Mouse (Mus musculus) cerebellum, adult 2 months (tissue): ENCODE results near the gene Nxn. TPM values are rescaled to one million over a fixed set of nuclear protein-coding genes. Genes with fewer than 3 reads are reported as not detected.

ENCODE experiments used
- DNase-seq, 2 experiments: peaks; one replicate each; pipeline ENCODE4 v3.0.0; 2021
- H3K27ac ChIP-seq: fragments of 200-500 bp; 2 replicates; pipeline ENCODE4 v1.5.1; 2012; ENCODE audit warnings: low read length, control low read depth, inconsistent platforms; ENCODE audit not compliant: insufficient read depth
- H3K27me3 ChIP-seq: fragments of 200-500 bp; 2 replicates; pipeline ENCODE4 v1.6.1; 2012; ENCODE audit warnings: inconsistent platforms, mild to moderate bottlenecking, low read length, moderate library complexity; ENCODE audit not compliant: control insufficient read depth, insufficient read depth
- H3K4me1 ChIP-seq: fragments of 200-500 bp; 2 replicates; pipeline ENCODE4 v1.6.1; 2011; ENCODE audit warnings: low read length; ENCODE audit not compliant: control insufficient read depth, insufficient read depth
- H3K4me3 ChIP-seq: fragments of 200-500 bp; replicated peaks from 2 replicates; pipeline ENCODE3; 2011; ENCODE audit warnings: mild to moderate bottlenecking, low read depth, low read length, control low read depth; ENCODE audit not compliant: insufficient read depth
- CTCF ChIP-seq: fragments of 200-500 bp; IDR thresholded peaks from 2 replicates; pipeline ENCODE4 v1.5.1; 2011; ENCODE audit warnings: low read depth, mild to moderate bottlenecking, control low read depth, low read length, moderate library complexity, borderline replicate concordance; ENCODE audit not compliant: insufficient read depth
- POLR2A ChIP-seq: fragments of 200-500 bp; IDR thresholded peaks from 2 replicates; pipeline ENCODE4 v1.6.1; 2011; ENCODE audit warnings: low read length, control low read depth, borderline replicate concordance; ENCODE audit not compliant: insufficient read depth
- WGBS: fragments of 180-500 bp; shearing (Covaris S2); methylation state at CpG from one replicate; pipeline ENCODE4 v1.1.7; 2018; 5-methylcytosine and 5-hydroxymethylcytosine counted together
- polyA plus RNA-seq: library from polyadenylated mRNA; depleted of rRNA; stranded (reverse); fragments of >200 nt; gene quantifications from 2 replicates; pipeline ENCODE4 v1.2.3, GENCODE M21; 2012

The Nxn gene
- polyA plus RNA-seq, 1 experiment, result 24.3 TPM

DNA sequence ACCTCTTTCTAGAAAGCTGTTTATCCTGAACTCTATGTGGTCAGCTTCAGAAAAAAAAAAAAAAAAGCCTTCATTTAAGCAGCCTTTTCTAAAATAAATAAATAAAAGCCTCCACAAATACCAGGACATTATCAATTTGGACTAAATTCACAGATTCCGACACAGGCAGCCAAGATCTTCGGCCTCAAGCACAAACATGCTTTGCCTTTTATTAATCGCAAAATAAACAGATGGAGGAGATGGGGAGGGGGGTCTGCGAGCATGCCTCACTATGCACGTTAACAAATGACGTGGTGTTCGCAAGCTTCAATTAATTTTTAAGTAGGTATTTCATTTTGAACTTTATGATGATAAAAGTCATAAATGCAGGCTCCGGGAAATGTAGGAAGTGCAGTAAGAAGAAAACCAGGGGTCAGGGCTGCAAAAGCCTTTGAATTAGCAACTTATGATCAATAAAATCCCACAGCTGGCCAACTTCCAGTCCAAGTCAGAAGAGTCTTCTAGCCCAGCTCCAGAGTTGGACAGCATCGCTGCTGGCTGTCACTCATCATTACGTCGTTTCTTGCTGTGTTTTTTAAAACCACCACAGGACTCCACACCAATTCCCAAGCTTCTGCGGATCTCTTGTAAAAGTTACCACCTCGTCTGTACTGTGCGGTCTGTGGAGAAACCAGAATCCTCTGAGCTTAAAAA is 40.2 kb downstream of the Nxn start:
- DNase-seq, result no peak
- TF ChIP-seq POLR2A (no peak), CTCF (no peak)
- Histone ChIP-seq H3K27ac (no peak overlapping the region), H3K4me3 (no peak overlapping the region), H3K27me3 (no peaks in the 10 kb centered on the region), H3K4me1 (peaks cover 31% of the 10 kb centered on the region)
- WGBS, result 43% methylated on average over 14 of the region's 14 CpGs

DNA sequence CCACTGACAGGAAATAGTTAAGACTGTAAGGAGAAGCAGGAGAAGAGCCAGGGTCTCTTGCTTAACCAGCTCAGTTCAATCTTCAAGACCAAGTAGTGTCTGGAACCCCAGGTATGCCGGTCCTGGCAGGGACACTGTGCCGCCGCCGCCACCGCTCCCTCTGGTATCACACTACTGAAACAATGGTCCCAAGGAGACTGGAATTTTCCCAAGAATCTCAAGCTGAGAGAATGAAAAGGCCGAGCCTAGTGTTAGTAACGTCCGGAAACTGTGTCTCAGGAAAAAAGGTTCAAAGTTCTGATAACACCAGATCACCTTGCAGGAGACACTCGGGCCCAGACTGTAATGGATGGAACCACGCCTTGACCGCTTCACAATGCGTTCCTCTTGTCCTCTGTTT is 41.5 kb downstream of the Nxn start:
- DNase-seq, result no peak
- Histone ChIP-seq H3K27me3 (no peaks in the 10 kb centered on the region), H3K4me1 (peaks cover 25% of the 10 kb centered on the region), H3K4me3 (no peak overlapping the region), H3K27ac (no peak overlapping the region)
- 59% methylated on average over 12 of the region's 12 CpGs for WGBS
- no peak for TF ChIP-seq POLR2A
- TF ChIP-seq CTCF, result no peak

DNA sequence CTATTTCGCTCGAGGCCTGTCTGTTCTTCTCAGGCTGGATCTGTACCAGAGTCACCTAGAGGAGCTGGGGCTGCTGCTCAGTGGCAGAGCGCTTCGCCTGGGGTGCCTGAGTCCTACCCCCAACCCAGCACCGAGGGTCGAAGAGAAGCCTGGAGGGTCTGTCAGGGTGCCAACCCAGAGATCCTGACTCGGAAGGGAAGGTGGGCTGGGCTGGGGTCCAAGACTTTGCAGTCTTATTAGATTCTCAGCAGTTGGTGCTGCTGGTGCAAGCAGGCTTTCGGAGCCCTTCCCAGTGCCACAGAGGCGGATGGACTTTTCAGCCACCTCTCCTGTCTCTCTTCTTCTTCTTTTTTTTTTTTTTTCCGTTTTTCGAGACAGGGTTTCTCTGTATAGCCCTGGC is 42.8 kb downstream of the Nxn start:
- Histone ChIP-seq H3K4me1 (peaks cover 25% of the 10 kb centered on the region), H3K27ac (no peak overlapping the region), H3K4me3 (no peak overlapping the region), H3K27me3 (no peaks in the 10 kb centered on the region)
- 35% methylated on average over 11 of the region's 11 CpGs for WGBS
- DNase-seq, result no peak
- TF ChIP-seq CTCF (no peak), POLR2A (no peak)

DNA sequence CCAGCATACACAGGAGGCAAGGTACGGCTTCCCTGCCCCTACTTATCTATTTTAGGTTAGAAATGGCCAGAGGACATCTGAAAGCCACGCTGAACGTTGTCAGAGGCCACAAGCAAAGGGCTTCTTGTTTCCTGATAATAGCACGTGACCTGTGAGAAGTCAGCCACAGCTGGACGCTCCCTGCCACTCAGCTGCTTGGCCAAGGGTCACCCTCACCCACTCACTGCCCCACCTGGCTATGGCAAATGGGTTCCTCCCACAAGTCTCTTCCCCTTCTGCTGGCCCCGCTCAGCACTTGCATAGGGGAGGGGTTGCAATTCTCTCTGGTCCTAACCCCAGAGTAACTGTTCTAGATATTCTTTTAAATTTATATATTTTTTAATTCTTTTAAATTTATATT is 43.5 kb downstream of the Nxn start:
- no peak for DNase-seq
- no peaks in the 10 kb centered on the region for H3K27me3 ChIP-seq
- no peak overlapping the region for H3K27ac ChIP-seq
- peaks cover 25% of the 10 kb centered on the region for H3K4me1 ChIP-seq
- no peak overlapping the region for H3K4me3 ChIP-seq
- 90% methylated on average over 6 of the region's 6 CpGs for WGBS
- TF ChIP-seq CTCF (no peak), POLR2A (no peak)

DNA sequence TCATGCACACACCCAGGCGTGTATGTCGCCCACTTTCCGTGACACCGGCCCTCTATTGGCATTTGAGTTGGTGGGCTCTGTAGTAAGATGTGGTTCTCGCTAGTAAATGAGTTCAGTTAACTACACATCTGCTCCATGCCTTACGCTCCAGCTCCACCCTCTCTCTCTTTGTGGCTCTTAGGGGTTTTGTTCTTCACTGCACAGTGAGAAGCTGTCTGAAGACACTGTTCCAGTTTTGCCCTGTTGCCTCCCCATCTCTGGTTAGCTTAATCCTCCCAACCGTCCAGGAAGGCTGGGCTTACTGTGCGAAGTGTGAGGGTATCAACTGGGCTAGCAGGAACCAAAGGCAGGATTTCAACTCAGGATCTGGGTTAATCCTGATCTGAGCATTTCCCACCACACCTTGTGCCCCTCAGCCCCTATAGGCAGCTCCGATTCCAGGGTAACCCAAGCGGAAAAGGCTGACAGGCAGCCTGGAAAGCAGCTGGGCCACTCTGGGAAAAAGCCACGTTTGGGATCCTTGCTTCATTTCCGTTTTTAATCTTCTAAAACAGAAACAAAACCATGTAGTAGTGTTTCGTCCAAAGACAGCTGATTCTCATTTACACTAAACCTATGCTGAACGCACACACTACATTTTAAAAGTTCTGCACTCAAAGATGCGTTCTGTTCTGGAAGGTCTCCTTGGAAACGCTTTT is 45.9 kb downstream of the Nxn start:
- 72% methylated on average over 16 of the region's 16 CpGs for WGBS
- no peaks in the 10 kb centered on the region for H3K27me3 ChIP-seq
- no peak for TF ChIP-seq CTCF
- TF ChIP-seq POLR2A, result no peak
- no peak overlapping the region for H3K4me3 ChIP-seq
- DNase-seq, result no peak
- peaks cover 14% of the 10 kb centered on the region for H3K4me1 ChIP-seq
- no peak overlapping the region for H3K27ac ChIP-seq

DNA sequence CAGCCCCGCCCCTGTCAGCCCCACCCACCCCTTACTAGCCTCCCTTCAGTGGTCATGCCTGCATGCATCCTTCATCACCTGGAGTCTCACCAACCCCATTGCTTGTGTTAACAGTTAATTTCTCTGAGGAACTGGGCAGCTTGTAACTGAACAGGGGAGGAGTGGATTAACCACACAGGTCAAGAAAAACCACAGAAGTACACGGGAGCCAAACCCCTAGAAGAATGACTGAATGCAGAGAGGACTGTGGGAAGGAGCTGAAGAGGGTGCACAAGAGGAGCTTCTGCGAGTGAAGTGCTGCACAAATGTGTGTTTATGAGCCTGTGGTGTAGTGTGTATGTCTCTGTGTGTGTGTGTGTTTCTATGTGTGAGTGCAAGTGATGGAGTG is 47.3 kb downstream of the Nxn start:
- 75% methylated on average over 3 of the region's 3 CpGs for WGBS
- TF ChIP-seq CTCF, result no peak
- TF ChIP-seq POLR2A, result no peak
- peaks cover 7% of the 10 kb centered on the region; the same call in 1 of the 2 replicates for H3K4me1 ChIP-seq

DNA sequence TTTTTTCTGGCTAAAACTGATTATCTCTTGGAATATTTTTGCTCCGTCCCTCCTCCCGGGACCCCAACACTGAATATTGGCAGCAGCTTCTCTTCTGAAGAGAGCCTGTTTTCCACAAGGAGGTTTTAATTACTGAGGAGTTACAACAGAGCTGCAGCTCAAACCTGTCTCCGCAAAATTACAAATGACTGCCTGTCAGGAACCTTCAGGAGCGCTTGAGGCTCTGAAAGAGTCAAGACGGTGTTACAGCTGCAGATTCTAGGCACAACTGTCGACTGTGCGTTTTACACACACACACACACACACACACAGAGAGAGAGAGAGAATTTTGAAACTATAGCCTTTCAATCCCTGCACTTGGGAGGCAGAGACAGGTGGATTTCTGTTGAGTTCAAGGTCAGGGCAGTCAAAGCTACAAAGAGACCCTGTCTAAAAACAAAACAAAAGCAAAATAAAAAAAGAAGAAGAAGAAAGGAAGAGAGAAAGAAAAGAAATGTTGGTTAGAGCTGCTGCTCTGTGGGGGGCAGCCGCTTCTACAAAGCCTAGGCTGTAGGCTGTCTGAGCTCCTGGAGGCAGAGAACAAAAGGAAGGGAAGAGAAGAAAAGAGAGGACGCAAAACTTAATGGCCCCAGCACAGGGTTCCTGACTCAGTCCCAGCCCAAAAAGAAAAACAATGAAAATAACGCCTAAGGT is 47.9 kb downstream of the Nxn start:
- TF ChIP-seq POLR2A (no peak), CTCF (no peak)
- peaks cover 6% of the 10 kb centered on the region; the same call in 1 of the 2 replicates for H3K4me1 ChIP-seq

More for the DNA sequence above, 47.3 kb downstream of the Nxn start:
- Histone ChIP-seq H3K4me3 (no peak overlapping the region), H3K27ac (no peak overlapping the region), H3K27me3 (no peaks in the 10 kb centered on the region)
- no peak for DNase-seq

DNA sequence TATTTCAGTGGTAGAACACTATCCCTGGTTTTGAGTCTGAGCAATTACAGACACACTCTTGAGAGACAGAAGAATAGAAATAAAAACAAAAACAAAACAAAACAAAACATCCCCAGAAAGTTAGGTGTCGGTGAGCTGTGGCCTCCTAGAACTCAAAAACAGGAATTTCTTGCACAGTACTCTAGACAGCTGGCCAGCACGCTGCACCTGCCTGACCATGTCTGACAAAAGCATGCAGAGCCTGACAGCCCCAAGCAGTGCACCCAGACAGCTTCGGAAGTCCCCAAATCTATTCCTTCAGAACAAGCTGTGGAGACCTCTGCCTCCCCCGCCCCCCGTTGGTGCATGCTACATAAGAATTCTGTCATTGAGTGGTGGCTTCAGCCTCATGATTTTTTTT is 49.1 kb downstream of the Nxn start:
- Histone ChIP-seq H3K4me3 (no peak overlapping the region), H3K27ac (no peak overlapping the region), H3K4me1 (peaks cover 3% of the 10 kb centered on the region; the same call in 1 of the 2 replicates), H3K27me3 (no peaks in the 10 kb centered on the region)
- TF ChIP-seq POLR2A, result no peak
- no peak for TF ChIP-seq CTCF
- 61% methylated on average over 5 of the region's 5 CpGs for WGBS
- no peak for DNase-seq

More for the DNA sequence above, 47.9 kb downstream of the Nxn start:
- no peak for DNase-seq
- Histone ChIP-seq H3K27me3 (no peaks in the 10 kb centered on the region), H3K4me3 (no peak overlapping the region), H3K27ac (no peak overlapping the region)
- 70% methylated on average over 10 of the region's 10 CpGs for WGBS
